In genomic region chr12:8521375-8522047, GRCm38 (mm10) we compare ENCODE assay signal across 8 mouse cellular contexts. TPM values are rescaled to one million over a fixed set of nuclear protein-coding genes. Genes with fewer than 3 reads are reported as not detected.
DNase-seq lines count a peak whose midpoint lies in the region; ATAC-seq and TF ChIP-seq lines count a peak whose summit lies in the region.

No protein-coding gene starts in this region.

- H3K4me3 ChIP-seq in kidney, adult 2 months (ENCODE audit: insufficient read depth, low read depth, low read length) = no peak overlapping the region
- no peak overlapping the region for H3K4me3 ChIP-seq in lung, embryonic 14.5 days (ENCODE audit: low read depth, low read length)
- no peak overlapping the region for H3K4me3 ChIP-seq in stomach, embryonic 14.5 days (ENCODE audit: low read depth, low read length)

- H3K27ac ChIP-seq in kidney, adult 2 months (ENCODE audit: insufficient read depth, low read depth, low read length) = peak overlapping the region; percentile 19; the same call in 1 of the 2 replicates
- peak overlapping the region; percentile 46; the same call in 1 of the 2 replicates for H3K27ac ChIP-seq in lung, embryonic 14.5 days (ENCODE audit: low read depth)
- no peak overlapping the region for H3K27ac ChIP-seq in stomach, embryonic 14.5 days (ENCODE audit: low read length)

- peak; percentile 21 for DNase-seq in cerebellum, adult 11-12 months
- DNase-seq in cerebellum, adult 11 months = no peak
- DNase-seq in spleen, adult 12 weeks (ENCODE audit: low spot score) = peak; percentile 26
- DNase-seq in spleen, postnatal 14 days (ENCODE audit: low spot score in 2 of 2) = no peak
- DNase-seq in gastrocnemius, postnatal 25 days = peak; percentile 73
- peak; percentile 86 for DNase-seq in kidney, adult 2 months
- DNase-seq in lung, embryonic 14.5 days = peak; percentile 81

- no peaks in the 10 kb centered on the region for H3K27me3 ChIP-seq in kidney, adult 2 months (replicated peaks; ENCODE audit: control insufficient read depth, insufficient read depth, low read length)
- no peaks in the 10 kb centered on the region for H3K27me3 ChIP-seq in lung, embryonic 14.5 days (ENCODE audit: insufficient read depth, low read length)
- H3K27me3 ChIP-seq in stomach, embryonic 14.5 days (ENCODE audit: control insufficient read depth, insufficient read depth, low read length) = no peaks in the 10 kb centered on the region

- no peaks in the 10 kb centered on the region for H3K4me1 ChIP-seq in kidney, adult 2 months (ENCODE audit: control insufficient read depth, insufficient read depth, low read length)
- H3K4me1 ChIP-seq in lung, embryonic 14.5 days (ENCODE audit: insufficient read depth) = peaks cover 3% of the 10 kb centered on the region; the same call in 1 of the 2 replicates
- peaks cover 3% of the 10 kb centered on the region; the same call in 1 of the 2 replicates for H3K4me1 ChIP-seq in stomach, embryonic 14.5 days (ENCODE audit: control insufficient read depth, insufficient read depth, low read length)

- H3K9me3 ChIP-seq in lung, embryonic 14.5 days (ENCODE audit: low read depth, low read length) = no peaks in the 10 kb centered on the region
- no peaks in the 10 kb centered on the region for H3K9me3 ChIP-seq in stomach, embryonic 14.5 days (ENCODE audit: control insufficient read depth, low read depth, low read length)

- WGBS in kidney, adult 2 months = 57% methylated on average over 12 of the region's 12 CpGs
- 36% methylated on average over 11 of the region's 12 CpGs for WGBS in lung, embryonic 14.5 days
- whole genome bisulfite sequencing in stomach, embryonic 14.5 days = 45% methylated on average over 11 of the region's 12 CpGs

- no peak overlapping the region for H3K9ac ChIP-seq in lung, embryonic 14.5 days
- no peak overlapping the region for H3K9ac ChIP-seq in stomach, embryonic 14.5 days (replicated peaks; ENCODE audit: low read depth, low read length)

- H3K4me2 ChIP-seq in lung, embryonic 14.5 days = 0 out of 2 replicates have a peak overlapping the region, but pooled peaks have one; percentile 5
- no peak overlapping the region for H3K4me2 ChIP-seq in stomach, embryonic 14.5 days (replicated peaks; ENCODE audit: low read depth, low read length)

- TF ChIP-seq POLR2A in kidney, adult 2 months (IDR thresholded peaks at IDR 0.05; ENCODE audit: low read depth, low read length) = no peak

- H3K36me3 ChIP-seq in kidney, adult 2 months (ENCODE audit: control insufficient read depth, insufficient read depth, low read length) = no peaks in the 10 kb centered on the region
- H3K36me3 ChIP-seq in lung, embryonic 14.5 days (ENCODE audit: insufficient read depth) = no peaks in the 10 kb centered on the region
- no peaks in the 10 kb centered on the region for H3K36me3 ChIP-seq in stomach, embryonic 14.5 days (ENCODE audit: control insufficient read depth, insufficient read depth, low read length)

- ATAC-seq in lung, embryonic 14.5 days (ENCODE audit: insufficient read depth) = peak; percentile 81
- ATAC-seq in stomach, embryonic 14.5 days (ENCODE audit: insufficient number of reproducible peaks, insufficient read depth, low FRiP score, low read depth) = peak; percentile 43; the same call in 1 of the 2 replicates

- TF ChIP-seq CTCF in kidney, adult 2 months (conservative IDR thresholded peaks at IDR 0.05; ENCODE audit: insufficient read depth, insufficient read length, low read depth, low read length) = no peak
- TF ChIP-seq CTCF in lung, embryonic 14.5 days (IDR thresholded peaks at IDR 0.05; ENCODE audit: low read depth) = no peak

RNA-seq across cellular contexts. Expression of gene Rhob, which starts 21.7 kb away (rescaled TPM):
- 10 to 100 TPM; 42.1 to 43.0 TPM for total RNA-seq in gastrocnemius, postnatal 25 days (2021)
- polyA plus RNA-seq in kidney, adult 2 months (2012; rRNA removed) = 128 and 145 TPM in 2 replicates
- polyA plus RNA-seq in lung, embryonic 14.5 days (2014; fragmentation: Nextera tagmentation; extraction: Ambion mirVana) = 62.4 and 66.5 TPM in 2 replicates
- 52.8 and 58.5 TPM in 2 replicates for polyA plus RNA-seq in stomach, embryonic 14.5 days (2014; fragmentation: Nextera tagmentation; extraction: Ambion mirVana)

Comparison
In these comparisons a context has a peak if more than half of its experiments do, and no peak if none do; other contexts are left out.
1. DNase-seq: peak in cerebellum, adult 11-12 months (single experiment), spleen, adult 12 weeks (single experiment), gastrocnemius, postnatal 25 days (single experiment), kidney, adult 2 months (single experiment) and lung, embryonic 14.5 days (single experiment); none in cerebellum, adult 11 months (single experiment) and spleen, postnatal 14 days (0 of 2).